Mouse (Mus musculus) liver, embryonic 16.5 days (tissue): ENCODE measurements around the gene Racgap1. TPM values are rescaled to one million over a fixed set of nuclear protein-coding genes. Genes with fewer than 3 reads are reported as not detected.

Source experiments
- ATAC-seq: fragments of 200-750 bp; cut with Nextera tagmentation; 2 replicates; pipeline ENCODE4 v1.8.0; 2017; ENCODE audit warnings: low read depth, mild to moderate bottlenecking, moderate number of reproducible peaks, moderate library complexity
- H3K27ac ChIP-seq: fragments of 300-500 bp; sonication (generic); 2 replicates; pipeline ENCODE4 v1.5.1; 2014; ENCODE audit warnings: mild to moderate bottlenecking, low read length
- H3K27me3 ChIP-seq: fragments of 300-500 bp; sonication (generic); 2 replicates; pipeline ENCODE4 v1.6.1; 2014; ENCODE audit warnings: low read depth, low read length, mixed read lengths; ENCODE audit not compliant: control insufficient read depth, insufficient read depth
- H3K36me3 ChIP-seq: fragments of 300-500 bp; sonication (generic); 2 replicates; pipeline ENCODE4 v1.6.1; 2014; ENCODE audit warnings: mild to moderate bottlenecking; ENCODE audit not compliant: control insufficient read depth, insufficient read depth
- H3K4me1 ChIP-seq: fragments of 300-500 bp; sonication (generic); 2 replicates; pipeline ENCODE4 v1.6.1; 2014; ENCODE audit warnings: low read depth, low read length, mixed read lengths; ENCODE audit not compliant: control insufficient read depth
- H3K4me2 ChIP-seq: fragments of 300-500 bp; sonication (generic); 2 replicates; pipeline ENCODE4 v1.6.1; 2014; ENCODE audit warnings: low read depth, low read length, mixed read lengths
- H3K4me3 ChIP-seq: fragments of 300-500 bp; sonication (generic); 2 replicates; pipeline ENCODE4 v1.5.1; 2014; ENCODE audit warnings: low read depth, mild to moderate bottlenecking, low read length
- H3K9ac ChIP-seq: fragments of 300-500 bp; sonication (generic); 2 replicates; pipeline ENCODE4 v1.6.1; 2014; ENCODE audit warnings: low read depth, low read length
- H3K9me3 ChIP-seq: fragments of 300-500 bp; sonication (generic); replicated peaks from 2 replicates; pipeline ENCODE4 v1.6.1; 2016; ENCODE audit warnings: low read length; ENCODE audit not compliant: control insufficient read depth
- WGBS: fragments of 180-500 bp; shearing (Covaris S2); extraction: QIAGEN DNeasy Blood & Tissue Kit; methylation state at CpG from one replicate; pipeline ENCODE4 v1.1.7; 2014; ENCODE audit not compliant: insufficient replicate concordance; 5-methylcytosine and 5-hydroxymethylcytosine counted together
- polyA plus RNA-seq: library from polyadenylated mRNA; unstranded; fragments of >200 nt; fragmentation: Nextera tagmentation; extraction: Ambion mirVana; gene quantifications from 2 replicates; pipeline ENCODE4 v1.2.1, GENCODE M21; 2015

Racgap1 gene
- polyA plus RNA-seq, 1 experiment from 2014 or later = 63.1 TPM

DNA sequence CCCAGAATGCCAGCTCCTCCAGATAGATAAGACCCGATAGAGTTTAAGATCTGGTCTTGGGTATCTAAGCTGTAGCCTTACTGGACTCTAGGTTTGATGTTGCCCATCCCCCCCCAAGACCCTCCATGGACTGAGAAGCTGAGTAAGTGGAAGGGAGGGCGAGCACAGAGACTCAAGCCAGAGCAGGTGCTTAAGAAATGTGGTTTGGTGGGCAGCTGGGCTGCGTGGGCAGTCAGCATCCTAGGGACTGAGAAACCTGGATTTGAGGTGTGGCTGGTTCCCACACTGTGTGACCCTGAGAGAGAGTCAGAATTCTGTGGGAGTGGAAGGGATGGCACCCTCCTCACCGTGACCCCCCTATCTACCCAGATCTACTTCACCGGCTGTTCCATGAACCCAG, 58.6 kb downstream of the Racgap1 start:
- peaks cover 77% of the 10 kb centered on the region for H3K27me3 ChIP-seq
- H3K36me3 ChIP-seq = no peaks in the 10 kb centered on the region
- H3K4me2 ChIP-seq = no peak overlapping the region
- 54% methylated on average over 5 of the region's 5 CpGs for WGBS
- H3K4me3 ChIP-seq = no peak overlapping the region
- no peak overlapping the region for H3K9ac ChIP-seq
- ATAC-seq = no peak
- H3K4me1 ChIP-seq = no peaks in the 10 kb centered on the region; the same call in 1 of the 2 replicates
- H3K27ac ChIP-seq = no peak overlapping the region
- H3K9me3 ChIP-seq = no peaks in the 10 kb centered on the region

- no peaks in the 10 kb centered on the region for H3K9me3 ChIP-seq
- no peak for ATAC-seq
- no peaks in the 10 kb centered on the region; the same call in 1 of the 2 replicates for H3K4me1 ChIP-seq
- no peak overlapping the region for H3K27ac ChIP-seq
- H3K4me3 ChIP-seq = no peak overlapping the region
- H3K36me3 ChIP-seq = no peaks in the 10 kb centered on the region
- WGBS = 62% methylated on average over 8 of the region's 8 CpGs
- H3K9ac ChIP-seq = no peak overlapping the region
- H3K27me3 ChIP-seq = peaks cover 84% of the 10 kb centered on the region
- no peak overlapping the region for H3K4me2 ChIP-seq
These were observed 59.3 kb downstream of the Racgap1 start for GRCm38 (mm10) chr15:99592177-99592576.

DNA sequence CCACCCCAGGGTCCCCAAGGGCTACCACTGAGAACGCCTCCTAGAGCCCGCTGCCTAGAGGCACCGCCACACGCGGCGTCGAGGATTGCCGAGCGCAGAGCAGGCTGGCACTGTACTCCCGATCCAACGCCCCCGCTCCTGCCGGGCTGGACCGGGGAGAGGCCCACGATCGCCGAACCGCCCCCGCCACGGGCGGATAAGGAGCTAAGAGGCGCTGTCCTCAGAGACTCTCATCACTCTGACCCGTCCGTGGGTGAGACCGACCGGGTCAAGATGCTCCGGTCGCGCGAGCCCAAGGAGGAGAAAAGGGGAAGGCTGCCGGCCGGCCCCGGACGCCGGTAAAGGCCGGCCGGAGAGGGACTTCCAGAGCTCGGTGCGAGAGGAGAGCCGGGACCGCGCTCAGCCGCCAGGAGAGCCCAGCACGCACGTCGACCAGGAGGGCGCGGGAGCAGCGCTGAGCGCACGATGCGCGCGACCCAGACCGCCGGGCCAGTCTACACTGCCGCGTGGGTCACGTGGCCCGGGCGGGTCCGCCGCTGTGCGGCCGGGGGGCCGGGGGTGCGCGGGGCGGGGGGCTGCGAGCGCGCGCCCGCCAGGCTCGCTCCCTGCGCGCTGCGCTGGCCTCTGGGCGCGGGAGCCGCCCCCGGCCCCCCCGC, 60.9 kb downstream of the Racgap1 start, which contains the start of gene Aqp5:
TSS of gene Aqp5 (plus strand) at position 354 of the 656 bp plus-strand sequence.
- Histone ChIP-seq H3K9me3 (no peaks in the 10 kb centered on the region), H3K27me3 (peaks cover 96% of the 10 kb centered on the region), H3K4me2 (peak within 1 kb of the TSS; percentile 36), H3K4me1 (no peaks in the 10 kb centered on the region; the same call in 1 of the 2 replicates), H3K27ac (no peak within 1 kb of the TSS), H3K4me3 (peak within 1 kb of the TSS; percentile 24), H3K36me3 (no peaks in the 10 kb centered on the region), H3K9ac (no peak within 1 kb of the TSS)
- peak; percentile 21; the same call in 1 of the 2 replicates for ATAC-seq
- WGBS = 3% methylated on average over 54 of the region's 83 CpGs

- Histone ChIP-seq H3K4me3 (no peak overlapping the region), H3K9me3 (no peaks in the 10 kb centered on the region), H3K4me2 (no peak overlapping the region), H3K9ac (no peak overlapping the region), H3K27ac (no peak overlapping the region), H3K27me3 (peaks cover 96% of the 10 kb centered on the region), H3K4me1 (no peaks in the 10 kb centered on the region; the same call in 1 of the 2 replicates), H3K36me3 (no peaks in the 10 kb centered on the region)
- 7% methylated on average over 7 of the region's 7 CpGs for WGBS
- ATAC-seq = no peak
These were observed 61.8 kb downstream of the Racgap1 start for GRCm38 (mm10) chr15:99589704-99590103.

DNA sequence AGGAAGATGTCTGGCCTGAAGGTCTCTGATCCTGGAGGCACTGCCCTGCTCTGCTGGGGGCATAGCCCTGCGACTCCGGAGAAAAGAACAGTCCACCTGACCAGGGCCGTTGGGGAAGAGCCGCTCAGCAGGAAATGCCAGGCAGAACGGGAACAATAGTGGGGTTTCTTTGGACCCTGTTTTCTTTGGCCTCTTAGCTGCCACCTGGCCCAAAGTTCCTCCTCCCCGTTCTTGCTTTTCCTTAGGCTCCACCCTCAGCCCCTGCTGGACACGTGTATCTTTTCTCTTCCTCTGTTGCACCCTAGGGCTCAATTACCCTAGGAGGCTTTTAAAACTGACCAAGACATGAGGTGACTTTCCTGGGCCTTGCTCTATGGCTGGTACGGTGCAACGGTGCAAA, 62.2 kb downstream of the Racgap1 start:
- H3K9me3 ChIP-seq = no peaks in the 10 kb centered on the region
- no peak overlapping the region for H3K4me3 ChIP-seq
- no peak for ATAC-seq
- H3K27ac ChIP-seq = no peak overlapping the region
- H3K27me3 ChIP-seq = peaks cover 96% of the 10 kb centered on the region
- no peaks in the 10 kb centered on the region; the same call in 1 of the 2 replicates for H3K4me1 ChIP-seq
- no peak overlapping the region for H3K4me2 ChIP-seq
- 5% methylated on average over 9 of the region's 9 CpGs for WGBS
- no peak overlapping the region for H3K9ac ChIP-seq
- H3K36me3 ChIP-seq = no peaks in the 10 kb centered on the region

DNA sequence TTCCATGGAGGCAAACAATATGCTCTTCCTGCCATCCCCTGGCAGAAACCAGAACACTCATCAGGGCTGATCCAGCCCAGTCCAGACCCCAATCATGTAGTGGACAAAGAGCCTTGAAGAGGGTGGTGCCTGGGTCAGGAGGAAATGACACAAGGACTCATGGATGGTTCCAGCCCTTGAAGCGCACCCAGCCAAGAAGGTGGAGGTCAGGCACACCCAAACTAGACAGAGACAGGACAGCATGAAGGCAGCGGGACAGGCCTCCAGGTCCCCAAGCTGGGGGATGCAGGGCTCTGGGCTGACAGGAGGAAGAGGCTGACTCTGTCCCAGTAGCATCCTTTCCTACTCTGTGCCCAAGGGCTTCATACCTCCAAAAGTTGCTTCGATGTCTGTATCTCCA, 64.9 kb downstream of the Racgap1 start:
- Histone ChIP-seq H3K27me3 (peaks cover 94% of the 10 kb centered on the region), H3K4me2 (no peak overlapping the region), H3K9me3 (no peaks in the 10 kb centered on the region), H3K4me3 (no peak overlapping the region), H3K9ac (no peak overlapping the region), H3K27ac (no peak overlapping the region), H3K4me1 (no peaks in the 10 kb centered on the region; the same call in none of the 2 replicates), H3K36me3 (no peaks in the 10 kb centered on the region)
- no peak for ATAC-seq
- WGBS = 68% methylated on average over 3 of the region's 3 CpGs

- no peak overlapping the region for H3K9ac ChIP-seq
- H3K27ac ChIP-seq = no peak overlapping the region
- no peaks in the 10 kb centered on the region; the same call in none of the 2 replicates for H3K4me1 ChIP-seq
- H3K36me3 ChIP-seq = no peaks in the 10 kb centered on the region
- H3K4me3 ChIP-seq = no peak overlapping the region
- no peak for ATAC-seq
- H3K4me2 ChIP-seq = no peak overlapping the region
- WGBS = 55% methylated on average over 6 of the region's 6 CpGs
- peaks cover 94% of the 10 kb centered on the region for H3K27me3 ChIP-seq
- no peaks in the 10 kb centered on the region for H3K9me3 ChIP-seq
These were observed 65.7 kb downstream of the Racgap1 start for GRCm38 (mm10) chr15:99585741-99586140.

- Histone ChIP-seq H3K4me3 (no peak overlapping the region), H3K4me2 (peak overlapping the region; percentile 19; the same call in 1 of the 2 replicates), H3K9ac (no peak overlapping the region), H3K36me3 (no peaks in the 10 kb centered on the region), H3K4me1 (no peaks in the 10 kb centered on the region; the same call in none of the 2 replicates), H3K27ac (no peak overlapping the region), H3K27me3 (peaks cover 87% of the 10 kb centered on the region), H3K9me3 (no peaks in the 10 kb centered on the region)
- WGBS = under 1% methylated on average over 24 of the region's 24 CpGs
- no peak for ATAC-seq
These were observed 66.9 kb downstream of the Racgap1 start for GRCm38 (mm10) chr15:99584407-99585202.
